Mouse (Mus musculus) kidney, embryonic 16.5 days (tissue): ENCODE measurements around the gene Prss2. TPM values are rescaled to one million over a fixed set of nuclear protein-coding genes. Genes with fewer than 3 reads are reported as not detected.
"Not testable (repeated sequence)": the region's sequence is repeated elsewhere in the genome, so short reads cannot be mapped to it uniquely, and the experiment has no call there.

Experiments
- ATAC-seq: fragments of 200-750 bp; cut with Nextera tagmentation; 2 replicates; pipeline ENCODE4 v1.8.0; 2017; ENCODE audit warnings: moderate TSS enrichment; ENCODE audit not compliant: low FRiP score, low TSS enrichment
- H3K27ac ChIP-seq: fragments of 300-500 bp; sonication (generic); 2 replicates; pipeline ENCODE4 v1.5.1; 2014; ENCODE audit warnings: low read length
- H3K27me3 ChIP-seq: fragments of 300-500 bp; sonication (generic); 2 replicates; pipeline ENCODE4 v1.6.1; 2014; ENCODE audit warnings: low read length, control low read depth, mixed read lengths; ENCODE audit not compliant: insufficient read depth
- H3K36me3 ChIP-seq: fragments of 300-500 bp; sonication (generic); 2 replicates; pipeline ENCODE4 v1.6.1; 2014; ENCODE audit warnings: low read length, control low read depth, mixed read lengths; ENCODE audit not compliant: insufficient read depth
- H3K4me1 ChIP-seq: fragments of 300-500 bp; sonication (generic); 2 replicates; pipeline ENCODE4 v1.6.1; 2014; ENCODE audit warnings: low read length, control low read depth, mixed read lengths; ENCODE audit not compliant: insufficient read depth
- H3K4me2 ChIP-seq: fragments of 300-500 bp; sonication (generic); replicated peaks from 2 replicates; pipeline ENCODE4 v1.6.1; 2014; ENCODE audit warnings: low read depth, low read length
- H3K4me3 ChIP-seq: fragments of 300-500 bp; sonication (generic); 2 replicates; pipeline ENCODE4 v1.5.1; 2014; ENCODE audit warnings: mild to moderate bottlenecking, low read length
- H3K9ac ChIP-seq: fragments of 300-500 bp; sonication (generic); replicated peaks from 2 replicates; pipeline ENCODE4 v1.6.1; 2014; ENCODE audit warnings: low read length
- H3K9me3 ChIP-seq: fragments of 300-500 bp; sonication (generic); 2 replicates; pipeline ENCODE4 v1.6.1; 2016; ENCODE audit warnings: low read length, control low read depth
- WGBS: fragments of 180-500 bp; shearing (Covaris S2); extraction: QIAGEN DNeasy Blood & Tissue Kit; methylation state at CpG from one replicate; pipeline ENCODE4 v1.1.7; 2014; 5-methylcytosine and 5-hydroxymethylcytosine counted together
- polyA plus RNA-seq: library from polyadenylated mRNA; unstranded; fragments of >200 nt; fragmentation: Nextera tagmentation; extraction: Ambion mirVana; gene quantifications from 2 replicates; pipeline ENCODE4 v1.2.1, GENCODE M21; 2015

Prss2 gene
- not detected in 2 replicates for polyA plus RNA-seq

- H3K4me3 ChIP-seq = no peak within 1 kb of the TSS
- 68% methylated on average over 1 of the region's 1 CpGs for WGBS
- no peak for ATAC-seq
Measured at GRCm38 (mm10) chr6:41521487-41521886, at the start of gene Prss2. Gene Prss2 (plus strand): TSS chr6:41521787.

GRCm38 (mm10) chr6:41499374-41499773 lies 22.2 kb upstream of the Prss2 start:
- H3K4me1 ChIP-seq = no peaks in the 10 kb centered on the region
- no peak overlapping the region for H3K9ac ChIP-seq
- H3K4me2 ChIP-seq = no peak overlapping the region
- WGBS = 84% methylated on average over 3 of the region's 3 CpGs
- no peak for ATAC-seq
- H3K27ac ChIP-seq = no peak overlapping the region
- H3K4me3 ChIP-seq = no peak overlapping the region
- H3K9me3 ChIP-seq = no peaks in the 10 kb centered on the region
- no peaks in the 10 kb centered on the region for H3K27me3 ChIP-seq
- H3K36me3 ChIP-seq = no peaks in the 10 kb centered on the region

More at GRCm38 (mm10) chr6:41521487-41521886, at the start of gene Prss2:
- Histone ChIP-seq H3K4me2 (no peak within 1 kb of the TSS), H3K36me3 (no peaks in the 10 kb centered on the region), H3K9ac (no peak within 1 kb of the TSS), H3K4me1 (no peaks in the 10 kb centered on the region), H3K9me3 (no peaks in the 10 kb centered on the region), H3K27me3 (no peaks in the 10 kb centered on the region), H3K27ac (no peak within 1 kb of the TSS)

- Histone ChIP-seq H3K27me3 (no peaks in the 10 kb centered on the region), H3K36me3 (no peaks in the 10 kb centered on the region), H3K4me2 (no peak overlapping the region), H3K27ac (no peak overlapping the region), H3K9me3 (no peaks in the 10 kb centered on the region), H3K4me3 (no peak overlapping the region), H3K4me1 (no peaks in the 10 kb centered on the region), H3K9ac (no peak overlapping the region)
- ATAC-seq = no peak
- WGBS = 86% methylated on average over 2 of the region's 2 CpGs
Measured at GRCm38 (mm10) chr6:41504915-41505314, 16.7 kb upstream of the Prss2 start.

- 79% methylated on average over 6 of the region's 6 CpGs for WGBS
- Histone ChIP-seq H3K36me3 (no peaks in the 10 kb centered on the region), H3K9ac (no peak overlapping the region), H3K4me1 (no peaks in the 10 kb centered on the region), H3K27ac (no peak overlapping the region), H3K4me2 (no peak overlapping the region), H3K9me3 (no peaks in the 10 kb centered on the region), H3K27me3 (no peaks in the 10 kb centered on the region), H3K4me3 (no peak overlapping the region)
- ATAC-seq = no peak
Measured at GRCm38 (mm10) chr6:41505323-41505722, 16.3 kb upstream of the Prss2 start.

GRCm38 (mm10) chr6:41518017-41518524 lies 3.5 kb upstream of the Prss2 start:
- 79% methylated on average over 6 of the region's 6 CpGs for WGBS
- Histone ChIP-seq H3K4me3 (no peak overlapping the region), H3K36me3 (no peaks in the 10 kb centered on the region), H3K9ac (no peak overlapping the region), H3K27me3 (no peaks in the 10 kb centered on the region), H3K9me3 (no peaks in the 10 kb centered on the region), H3K4me2 (no peak overlapping the region), H3K27ac (no peak overlapping the region), H3K4me1 (no peaks in the 10 kb centered on the region)
- no peak for ATAC-seq

GRCm38 (mm10) chr6:41526453-41526852 lies 4.9 kb downstream of the Prss2 start:
- no peaks in the 10 kb centered on the region for H3K9me3 ChIP-seq
- no peak overlapping the region for H3K4me2 ChIP-seq
- no peak overlapping the region for H3K27ac ChIP-seq
- no peaks in the 10 kb centered on the region for H3K4me1 ChIP-seq
- no peak overlapping the region for H3K4me3 ChIP-seq
- no peaks in the 10 kb centered on the region for H3K27me3 ChIP-seq
- ATAC-seq = no peak
- H3K36me3 ChIP-seq = no peaks in the 10 kb centered on the region
- H3K9ac ChIP-seq = no peak overlapping the region

GRCm38 (mm10) chr6:41527402-41527801 lies 5.8 kb downstream of the Prss2 start:
- H3K27ac ChIP-seq = no peak overlapping the region
- H3K9me3 ChIP-seq = no peaks in the 10 kb centered on the region
- H3K36me3 ChIP-seq = no peaks in the 10 kb centered on the region
- H3K9ac ChIP-seq = no peak overlapping the region
- no peak for ATAC-seq
- no peaks in the 10 kb centered on the region for H3K4me1 ChIP-seq
- H3K4me3 ChIP-seq = no peak overlapping the region
- no peaks in the 10 kb centered on the region for H3K27me3 ChIP-seq
- 67% methylated on average over 1 of the region's 1 CpGs for WGBS
- H3K4me2 ChIP-seq = no peak overlapping the region

- not testable (repeated sequence) for H3K9me3 ChIP-seq, H3K4me3 ChIP-seq, H3K4me1 ChIP-seq, H3K27ac ChIP-seq, H3K27me3 ChIP-seq, H3K36me3 ChIP-seq, H3K4me2 ChIP-seq, ATAC-seq, H3K9ac ChIP-seq
- 30% methylated on average over 2 of the region's 2 CpGs for WGBS
Measured at GRCm38 (mm10) chr6:41529987-41530386, 8.4 kb downstream of the Prss2 start.

GRCm38 (mm10) chr6:41532181-41532580 lies 10.6 kb downstream of the Prss2 start:
- no peak overlapping the region for H3K9ac ChIP-seq
- WGBS = 77% methylated on average over 4 of the region's 4 CpGs
- H3K4me1 ChIP-seq = no peaks in the 10 kb centered on the region
- H3K27me3 ChIP-seq = no peaks in the 10 kb centered on the region
- no peaks in the 10 kb centered on the region for H3K9me3 ChIP-seq
- no peak overlapping the region for H3K27ac ChIP-seq
- H3K4me3 ChIP-seq = no peak overlapping the region
- no peak for ATAC-seq
- no peaks in the 10 kb centered on the region for H3K36me3 ChIP-seq
- H3K4me2 ChIP-seq = no peak overlapping the region

- Histone ChIP-seq H3K36me3 (no peaks in the 10 kb centered on the region), H3K4me1 (no peaks in the 10 kb centered on the region), H3K27me3 (no peaks in the 10 kb centered on the region), H3K9me3 (no peaks in the 10 kb centered on the region), H3K27ac (no peak overlapping the region), H3K4me2 (no peak overlapping the region), H3K9ac (no peak overlapping the region), H3K4me3 (no peak overlapping the region)
- no peak for ATAC-seq
- 89% methylated on average over 8 of the region's 8 CpGs for WGBS
Measured at GRCm38 (mm10) chr6:41532687-41533284, 11.2 kb downstream of the Prss2 start.
